In genomic region chr9:119973869-119974520, GRCm38 (mm10) we compare ENCODE assay signal across 12 mouse cellular contexts. TPM values are rescaled to one million over a fixed set of nuclear protein-coding genes. Genes with fewer than 3 reads are reported as not detected.
DNase-seq lines count a peak whose midpoint lies in the region; ATAC-seq and TF ChIP-seq lines count a peak whose summit lies in the region.
"Had no signal": no experiment of that assay in that cellular context is flagged by ENCODE, and none has a peak within 500 bp of the region (broad histone marks: within the 10 kb centered on the region; RNA-seq: fewer than 3 reads in every experiment).

No protein-coding gene starts in this region.

- H3K79me2 ChIP-seq in MEL (ENCODE audit: control insufficient read depth, insufficient read depth, low read length, poor library complexity), result no peaks in the 10 kb centered on the region

- intact Hi-C loops in left cerebral cortex, adult 2 months (cut with DNase I), result no loop called here

- peak; percentile 78 for DNase-seq in CD4-positive, CD25-positive, alpha-beta regulatory T cell, adult 2 months (ENCODE audit: low read depth, low spot score)
- no peak for DNase-seq in left cerebral cortex, adult 2 months (ENCODE audit: extremely low spot score in 1 of 2, low spot score in 2 of 2)
- no peak for DNase-seq in left cerebral cortex, adult 18-20 months (ENCODE audit: low spot score in 2 of 2)
- peak; percentile 33 for DNase-seq in MEL (ENCODE audit: low read depth, low spot score)
- peak; percentile 73 for DNase-seq in splenic B cell, adult 2 months (ENCODE audit: low read depth, low spot score)
- DNase-seq in ovary, postnatal 14 days (ENCODE audit: low spot score), result no peak

- H3K27ac ChIP-seq in left cerebral cortex, adult 2 months, result no peak overlapping the region
- no peak overlapping the region for H3K27ac ChIP-seq in MEL (ENCODE audit: control insufficient read depth, low read depth, low read length)
- H3K27ac ChIP-seq in kidney, embryonic 15.5 days, result no peak overlapping the region
- H3K27ac ChIP-seq: forebrain, embryonic 10.5 days; lung, embryonic 15.5 days; neural tube, embryonic 12.5 days had no signal

- TF ChIP-seq RAD21 in MEL (IDR thresholded peaks at IDR 0.05; ENCODE audit: low read depth, low read length), result no peak; the same call in 1 of the 2 replicates

- no peak overlapping the region for H3K9ac ChIP-seq in MEL (ENCODE audit: control insufficient read depth, low read depth, low read length, poor library complexity, severe bottlenecking)
- H3K9ac ChIP-seq in kidney, embryonic 15.5 days, result no peak overlapping the region
- H3K9ac ChIP-seq: heart, embryonic 12.5 days; lung, embryonic 15.5 days; neural tube, embryonic 12.5 days had no signal

- H3K9me3 ChIP-seq in MEL (replicated peaks; ENCODE audit: insufficient read depth, low read length), result no peaks in the 10 kb centered on the region
- no peaks in the 10 kb centered on the region for H3K9me3 ChIP-seq in kidney, embryonic 15.5 days (replicated peaks)
- H3K9me3 ChIP-seq: heart, embryonic 12.5 days; lung, embryonic 15.5 days; neural tube, embryonic 12.5 days had no signal

- H3K4me1 ChIP-seq in MEL (ENCODE audit: control insufficient read depth in 1 of 2, insufficient read depth in 2 of 2, low read length in 2 of 2), result peaks cover 7 to 12% of the 10 kb centered on the region in 2 experiments
- peaks cover 47% of the 10 kb centered on the region for H3K4me1 ChIP-seq in kidney, embryonic 15.5 days

- no peaks in the 10 kb centered on the region for H3K27me3 ChIP-seq in MEL (ENCODE audit: control insufficient read depth in 1 of 2, insufficient read depth in 2 of 2, low read length in 2 of 2)
- H3K27me3 ChIP-seq in splenic B cell, adult 2 months (ENCODE audit: control insufficient read depth, insufficient read depth, low read length, poor library complexity, severe bottlenecking), result no peaks in the 10 kb centered on the region
- H3K27me3 ChIP-seq in kidney, embryonic 15.5 days, result no peaks in the 10 kb centered on the region
- H3K27me3 ChIP-seq: heart, embryonic 12.5 days; lung, embryonic 15.5 days; neural tube, embryonic 12.5 days had no signal

- peak; percentile 49 for TF ChIP-seq CTCF in left cerebral cortex, adult 2 months (IDR thresholded peaks at IDR 0.05)
- TF ChIP-seq CTCF in MEL (IDR thresholded peaks at IDR 0.05 in 2 of 3, conservative IDR thresholded peaks at IDR 0.05 in 1 of 3; ENCODE audit: control insufficient read depth in 1 of 3, insufficient read depth in 1 of 3, low read depth in 2 of 3, low read length in 3 of 3, poor library complexity in 1 of 3, severe bottlenecking in 1 of 3), result peak; percentile 61 to 77 (median 72)

- 91% methylated on average over 27 of the region's 27 CpGs for WGBS in kidney, embryonic 15.5 days

- TF ChIP-seq EP300 in MEL (IDR thresholded peaks at IDR 0.05; ENCODE audit: low read depth in 1 of 2, low read length in 2 of 2), result no peak

- peaks cover 6 to 12% of the 10 kb centered on the region in 2 experiments for H3K36me3 ChIP-seq in MEL (ENCODE audit: control insufficient read depth in 1 of 2, insufficient read depth in 2 of 2, low read length in 2 of 2)
- peaks cover 13% of the 10 kb centered on the region for H3K36me3 ChIP-seq in splenic B cell, adult 2 months (ENCODE audit: control insufficient read depth, insufficient read depth, low read length, poor library complexity, severe bottlenecking)
- peaks cover 41% of the 10 kb centered on the region for H3K36me3 ChIP-seq in kidney, embryonic 15.5 days
- H3K36me3 ChIP-seq: neural tube, embryonic 12.5 days had no signal

- TF ChIP-seq POLR2A in MEL (IDR thresholded peaks at IDR 0.05; ENCODE audit: control insufficient read depth in 1 of 2, insufficient read depth in 1 of 2, low read depth in 1 of 2, low read length in 2 of 2, poor library complexity in 1 of 2), result no peak

- no peak overlapping the region for H3K4me3 ChIP-seq in left cerebral cortex, adult 2 months
- H3K4me3 ChIP-seq in MEL (ENCODE audit: control insufficient read depth in 1 of 2, insufficient read depth in 1 of 2, low read depth in 2 of 2, low read length in 2 of 2), result no peak overlapping the region
- no peak overlapping the region for H3K4me3 ChIP-seq in kidney, embryonic 15.5 days (replicated peaks)
- H3K4me3 ChIP-seq: forebrain, embryonic 10.5 days; heart, embryonic 12.5 days; lung, embryonic 15.5 days; neural tube, embryonic 12.5 days had no signal

- ATAC-seq in CD4-positive, CD25-positive, alpha-beta regulatory T cell, adult 4 months, result no peak
- no peak for ATAC-seq in kidney, embryonic 15.5 days (replicated peaks; ENCODE audit: low FRiP score)

- no peak overlapping the region for H3K4me2 ChIP-seq in kidney, embryonic 15.5 days
- H3K4me2 ChIP-seq: heart, embryonic 12.5 days; lung, embryonic 15.5 days; neural tube, embryonic 12.5 days had no signal

TF ChIP-seq in MEL, 35 proteins besides CTCF, POLR2A, EP300 and RAD21:
- no peak for TF ChIP-seq ETS1 (IDR thresholded peaks at IDR 0.05; ENCODE audit: low read depth, low read length)
- TF ChIP-seq SMC3 (IDR thresholded peaks at IDR 0.05; ENCODE audit: low read depth, low read length), result no peak
- TF ChIP-seq RCOR1 (IDR thresholded peaks at IDR 0.05; ENCODE audit: low read depth, low read length), result no peak

RNA-seq across cellular contexts. Expression of gene Csrnp1, which starts 10.5 kb away (rescaled TPM):
- polyA plus RNA-seq in CD4-positive, CD25-positive, alpha-beta regulatory T cell, adult 4 months (2017; shearing (Covaris generic)), result 10 to 100 TPM; 22.7 to 89.4 TPM
- total RNA-seq in left cerebral cortex, adult 2 months (2021), result 10 to 100 TPM; 28.7 to 31.3 TPM
- 10 to 100 TPM; 20.5 to 26.8 TPM for total RNA-seq in left cerebral cortex, adult 18-20 months (2021)
- 3.7 and 4.1 TPM in 2 replicates for total RNA-seq in MEL (2012; rRNA removed)
- polyA plus RNA-seq in MEL (2012; ENCODE audit: insufficient read depth in 1 of 2, insufficient read length in 2 of 2, low read depth in 1 of 2, low replicate concordance in 2 of 2, missing spikeins in 1 of 2), result 1 to 10 TPM in 1 of 2 experiments, not detected in 1; 8.1 TPM
- polyA plus RNA-seq in kidney, embryonic 15.5 days (2015; fragmentation: Nextera tagmentation; extraction: Ambion mirVana), result 5.6 and 7.1 TPM in 2 replicates

RNA-seq across cellular contexts. Expression of gene Ttc21a, which starts 36.6 kb away (rescaled TPM):
- under 1 TPM in 1 of 2 experiments, not detected in 1; 0.15 TPM for polyA plus RNA-seq in CD4-positive, CD25-positive, alpha-beta regulatory T cell, adult 4 months (2017; shearing (Covaris generic))
- under 1 TPM; 0.45 to 0.77 TPM for total RNA-seq in left cerebral cortex, adult 2 months (2021)
- total RNA-seq in left cerebral cortex, adult 18-20 months (2021), result under 1 TPM; 0.19 to 0.49 TPM
- not detected in 2 replicates for total RNA-seq in MEL (2012; rRNA removed)
- polyA plus RNA-seq in MEL (2012; ENCODE audit: insufficient read depth in 1 of 2, insufficient read length in 2 of 2, low read depth in 1 of 2, low replicate concordance in 2 of 2, missing spikeins in 1 of 2), result under 1 TPM in 1 of 2 experiments, not detected in 1; 0.01 TPM
- polyA plus RNA-seq in kidney, embryonic 15.5 days (2015; fragmentation: Nextera tagmentation; extraction: Ambion mirVana), result 0.26 and 0.29 TPM in 2 replicates

RNA-seq across cellular contexts. Expression of gene Gorasp1, which starts 36.6 kb away (rescaled TPM):
- polyA plus RNA-seq in CD4-positive, CD25-positive, alpha-beta regulatory T cell, adult 4 months (2017; shearing (Covaris generic)), result 1 to 10 TPM; 3.6 to 7.5 TPM
- 10 to 100 TPM; 30.7 to 38.0 TPM for total RNA-seq in left cerebral cortex, adult 2 months (2021)
- total RNA-seq in left cerebral cortex, adult 18-20 months (2021), result 10 to 100 TPM; 37.1 to 38.2 TPM
- total RNA-seq in MEL (2012; rRNA removed), result 15.8 and 18.3 TPM in 2 replicates
- polyA plus RNA-seq in MEL (2012; ENCODE audit: insufficient read depth in 1 of 2, insufficient read length in 2 of 2, low read depth in 1 of 2, low replicate concordance in 2 of 2, missing spikeins in 1 of 2), result 10 to 100 TPM in 1 of 2 experiments, not detected in 1; 21.9 TPM
- polyA plus RNA-seq in kidney, embryonic 15.5 days (2015; fragmentation: Nextera tagmentation; extraction: Ambion mirVana), result 27.7 and 29.7 TPM in 2 replicates

RNA-seq across cellular contexts. Expression of gene Xirp1, which starts 49.4 kb away (rescaled TPM):
- polyA plus RNA-seq in CD4-positive, CD25-positive, alpha-beta regulatory T cell, adult 4 months (2017; shearing (Covaris generic)), result not detected
- under 1 TPM; 0.14 to 0.20 TPM for total RNA-seq in left cerebral cortex, adult 2 months (2021)
- under 1 TPM; 0.07 to 0.12 TPM for total RNA-seq in left cerebral cortex, adult 18-20 months (2021)
- total RNA-seq in MEL (2012; rRNA removed), result not detected in 2 replicates
- polyA plus RNA-seq in MEL (2012; ENCODE audit: insufficient read depth in 1 of 2, insufficient read length in 2 of 2, low read depth in 1 of 2, low replicate concordance in 2 of 2, missing spikeins in 1 of 2), result not detected
- polyA plus RNA-seq in kidney, embryonic 15.5 days (2015; fragmentation: Nextera tagmentation; extraction: Ambion mirVana), result 0.38 and 0.41 TPM in 2 replicates
- polyA plus RNA-seq: forebrain, embryonic 10.5 days had no signal

Comparison
In these comparisons a context has a peak if more than half of its experiments do, and no peak if none do; other contexts are left out.
1. DNase-seq: peak in CD4-positive, CD25-positive, alpha-beta regulatory T cell, adult 2 months (single experiment), MEL (single experiment) and splenic B cell, adult 2 months (single experiment); none in left cerebral cortex, adult 2 months (0 of 2), left cerebral cortex, adult 18-20 months (0 of 2) and ovary, postnatal 14 days (single experiment).